Mouse (Mus musculus): ENCODE results near the gene Skiv2l. TPM values are rescaled to one million over a fixed set of nuclear protein-coding genes. Genes with fewer than 3 reads are reported as not detected.

Gene Skiv2l
- total and polyA plus RNA-seq, 3 experiments, result 22.0 to 50.5 (median 35.2) TPM

- no peak overlapping the region for H3K4me2 ChIP-seq (ENCODE audit: insufficient read depth, low read depth, poor library complexity, severe bottlenecking)
- no peak overlapping the region for H3K27ac ChIP-seq (ENCODE audit: insufficient read depth, low read depth)
- H3K79me2 ChIP-seq (replicated peaks; ENCODE audit: control insufficient read depth, extremely low read depth, insufficient read depth, poor library complexity, severe bottlenecking), result peaks cover 20% of the 10 kb centered on the region
- DNase-seq (ENCODE audit: extremely low read depth), result no peak
- no peaks in the 10 kb centered on the region for H3K27me3 ChIP-seq (replicated peaks)
- dilution Hi-C loops (cut with MboI; ENCODE audit: extremely low pct_ligation_motif_present, extremely low pct_unique_long_range_greater_than_20kb, low sequenced_read_pairs) (no loop called here), in situ Hi-C loops (cut with MboI; ENCODE audit: low pct_ligation_motif_present, low pct_unique_long_range_greater_than_20kb, low sequenced_read_pairs) (no loop called here)
- no peak overlapping the region for H3K4me3 ChIP-seq (replicated peaks in 1 of 3; ENCODE audit: low read depth in 2 of 3, low read length in 2 of 3, poor library complexity in 1 of 3)
- peaks cover 2 to 27% of the 10 kb centered on the region in 2 experiments for H3K4me1 ChIP-seq (ENCODE audit: control insufficient read depth in 1 of 2, insufficient read depth in 2 of 2)
- H3K9me3 ChIP-seq (replicated peaks; ENCODE audit: low read length), result no peaks in the 10 kb centered on the region
- TF ChIP-seq NRF1 (IDR thresholded peaks at IDR 0.05; ENCODE audit: low read depth, low read length) (no peak), MAZ (IDR thresholded peaks at IDR 0.05; ENCODE audit: low read depth, low read length) (no peak), BHLHE40 (IDR thresholded peaks at IDR 0.05; ENCODE audit: low read depth, low read length) (no peak), GABPA (IDR thresholded peaks at IDR 0.05; ENCODE audit: insufficient replicate concordance, low read depth, low read length) (no peak), USF2 (conservative IDR thresholded peaks at IDR 0.05; ENCODE audit: low read depth, low read length) (no peak), KAT2A (IDR thresholded peaks at IDR 0.05; ENCODE audit: insufficient replicate concordance, low read length) (no peak), ZMIZ1 (IDR thresholded peaks at IDR 0.05; ENCODE audit: low read depth, low read length) (no peak), MAFK (IDR thresholded peaks at IDR 0.05; ENCODE audit: insufficient replicate concordance, low read length) (no peak), ZNF384 (IDR thresholded peaks at IDR 0.05; ENCODE audit: low read depth, low read length) (no peak), PAX5 (IDR thresholded peaks at IDR 0.05; ENCODE audit: low read length) (no peak), JUND (conservative IDR thresholded peaks at IDR 0.05; ENCODE audit: low read depth, low read length) (no peak), UBTF (IDR thresholded peaks at IDR 0.05; ENCODE audit: low read depth, low read length) (no peak), MYC (IDR thresholded peaks at IDR 0.05; ENCODE audit: low read depth, low read length) (no peak), USF1 (IDR thresholded peaks at IDR 0.05; ENCODE audit: low read depth, low read length) (no peak), RAD21 (IDR thresholded peaks at IDR 0.05; ENCODE audit: low read depth, low read length) (no peak), TBP (conservative IDR thresholded peaks at IDR 0.05; ENCODE audit: low read depth, low read length) (no peak), POLR2A (IDR thresholded peaks at IDR 0.05; ENCODE audit: low read depth, low read length) (no peak), CTCF (conservative IDR thresholded peaks at IDR 0.05 in 1 of 2, IDR thresholded peaks at IDR 0.05 in 1 of 2; ENCODE audit: low read depth in 2 of 2, low read length in 2 of 2) (no peak), HCFC1 (IDR thresholded peaks at IDR 0.05; ENCODE audit: low read depth, low read length) (no peak)
- no peak overlapping the region for H3K9ac ChIP-seq (ENCODE audit: insufficient read depth, low read depth)
- H3K36me3 ChIP-seq (replicated peaks in 1 of 2; ENCODE audit: control insufficient read depth in 1 of 2, insufficient read depth in 1 of 2, low read length in 1 of 2), result peaks cover 57 to 70% of the 10 kb centered on the region in 2 experiments
These were observed 2.4 kb downstream of the Skiv2l start for GRCm38 (mm10) chr17:34847615-34848014.

- no peak overlapping the region for H3K4me2 ChIP-seq (ENCODE audit: insufficient read depth, low read depth, poor library complexity, severe bottlenecking)
- peaks cover 56 to 70% of the 10 kb centered on the region in 2 experiments for H3K36me3 ChIP-seq (replicated peaks in 1 of 2; ENCODE audit: control insufficient read depth in 1 of 2, insufficient read depth in 1 of 2, low read length in 1 of 2)
- no peaks in the 10 kb centered on the region for H3K9me3 ChIP-seq (replicated peaks; ENCODE audit: low read length)
- peaks cover 20% of the 10 kb centered on the region for H3K79me2 ChIP-seq (replicated peaks; ENCODE audit: control insufficient read depth, extremely low read depth, insufficient read depth, poor library complexity, severe bottlenecking)
- H3K9ac ChIP-seq (ENCODE audit: insufficient read depth, low read depth), result no peak overlapping the region
- dilution Hi-C loops (cut with MboI; ENCODE audit: extremely low pct_ligation_motif_present, extremely low pct_unique_long_range_greater_than_20kb, low sequenced_read_pairs), result no loop called here
- DNase-seq (ENCODE audit: extremely low read depth), result no peak
- H3K27ac ChIP-seq (ENCODE audit: insufficient read depth, low read depth), result no peak overlapping the region
- H3K4me1 ChIP-seq (ENCODE audit: control insufficient read depth in 1 of 2, insufficient read depth in 2 of 2), result peaks cover 2 to 23% of the 10 kb centered on the region in 2 experiments
- TF ChIP-seq ZKSCAN1 (IDR thresholded peaks at IDR 0.05; ENCODE audit: borderline replicate concordance, low read depth, low read length) (no peak), TBP (conservative IDR thresholded peaks at IDR 0.05; ENCODE audit: low read depth, low read length) (no peak), NELFE (IDR thresholded peaks at IDR 0.05; ENCODE audit: low read depth, low read length) (no peak), PAX5 (IDR thresholded peaks at IDR 0.05; ENCODE audit: low read length) (no peak), SIN3A (IDR thresholded peaks at IDR 0.05; ENCODE audit: low read length) (no peak), USF2 (conservative IDR thresholded peaks at IDR 0.05; ENCODE audit: low read depth, low read length) (no peak), USF1 (IDR thresholded peaks at IDR 0.05; ENCODE audit: low read depth, low read length) (no peak), POLR2AphosphoS2 (IDR thresholded peaks at IDR 0.05; ENCODE audit: low read depth, low read length) (no peak), CHD2 (IDR thresholded peaks at IDR 0.05; ENCODE audit: low read length) (no peak), POLR2A (IDR thresholded peaks at IDR 0.05; ENCODE audit: low read depth, low read length) (no peak), SMC3 (IDR thresholded peaks at IDR 0.05; ENCODE audit: low read depth, low read length) (no peak), MYC (IDR thresholded peaks at IDR 0.05; ENCODE audit: low read depth, low read length) (no peak), E2F4 (IDR thresholded peaks at IDR 0.05; ENCODE audit: insufficient replicate concordance, low read depth, low read length) (no peak), TCF12 (IDR thresholded peaks at IDR 0.05; ENCODE audit: low read depth, low read length) (no peak), EP300 (IDR thresholded peaks at IDR 0.05; ENCODE audit: low read length) (no peak), MXI1 (IDR thresholded peaks at IDR 0.05; ENCODE audit: low read depth, low read length) (no peak), ETS1 (conservative IDR thresholded peaks at IDR 0.05; ENCODE audit: low read depth, low read length) (no peak), KAT2A (IDR thresholded peaks at IDR 0.05; ENCODE audit: insufficient replicate concordance, low read length) (no peak)
- H3K4me3 ChIP-seq (replicated peaks in 1 of 3; ENCODE audit: low read depth in 2 of 3, low read length in 2 of 3, poor library complexity in 1 of 3), result no peak overlapping the region
- in situ Hi-C loops (cut with MboI; ENCODE audit: low pct_ligation_motif_present, low pct_unique_long_range_greater_than_20kb, low sequenced_read_pairs), result no loop called here
- no peaks in the 10 kb centered on the region for H3K27me3 ChIP-seq (replicated peaks)
These were observed 2.8 kb downstream of the Skiv2l start for GRCm38 (mm10) chr17:34847192-34847591.
